Mouse (Mus musculus): ENCODE measurements around the gene Src.

The Src gene

GRCm38 (mm10) chr2:157417229-157417628, 1.0 kb upstream of the Src start:
- DNase-seq (ENCODE audit: low spot score) = no peak

- no peak for DNase-seq (ENCODE audit: low spot score)
Observed at GRCm38 (mm10) chr2:157418609-157419071, 396 bp downstream of the Src start.

GRCm38 (mm10) chr2:157419506-157419905, 1.3 kb downstream of the Src start:
- no peak for DNase-seq (ENCODE audit: low spot score)

DNA sequence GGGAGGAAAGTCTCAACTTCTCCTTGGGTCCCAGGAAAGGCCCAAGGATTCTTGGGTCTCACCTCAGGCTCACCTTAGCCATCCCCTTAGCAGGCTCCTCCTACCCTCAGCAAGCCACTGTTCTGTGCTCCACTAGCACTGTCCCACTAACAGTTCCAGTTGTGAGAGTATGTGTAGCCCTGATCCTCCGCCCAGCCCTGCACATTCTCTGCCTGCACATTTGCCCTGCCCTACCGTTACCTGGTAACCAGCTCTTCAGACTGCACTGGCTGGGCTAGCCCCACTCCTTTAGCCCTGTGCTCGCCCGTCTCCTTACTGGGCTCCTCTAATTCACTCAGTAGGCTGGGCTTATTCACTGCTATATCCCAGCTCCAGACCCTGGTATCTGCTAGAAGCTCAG, 2.2 kb downstream of the Src start:
- no peak for DNase-seq (ENCODE audit: low spot score)

DNA sequence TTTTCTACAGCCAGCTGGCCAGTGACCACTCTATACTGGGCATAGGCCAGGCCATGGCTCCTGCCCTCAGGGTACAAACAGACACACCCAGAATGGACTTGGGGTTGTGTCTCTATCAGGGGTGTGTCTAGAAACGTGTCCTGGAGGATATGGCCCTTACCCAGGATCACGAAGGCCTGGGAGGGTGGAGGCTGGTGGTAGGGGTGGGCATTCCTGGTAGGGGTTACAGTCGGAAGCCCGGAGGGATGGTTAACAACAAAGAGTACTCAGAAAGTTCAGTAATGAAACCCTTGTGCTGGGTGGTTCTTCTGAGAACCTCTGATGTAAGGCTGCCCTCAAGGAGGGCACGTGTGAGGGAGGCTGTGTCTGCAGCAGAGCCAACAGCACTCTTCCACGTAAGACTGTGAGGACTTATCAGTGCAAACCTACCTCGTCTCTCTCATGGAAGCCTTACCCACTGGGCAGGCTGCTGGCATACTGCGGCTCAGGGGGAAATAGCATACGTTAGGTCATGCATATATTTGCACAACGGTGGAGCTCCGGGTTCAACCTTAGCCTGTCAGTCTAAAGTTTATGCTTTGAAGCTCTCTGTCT, 3.9 kb downstream of the Src start:
- no peak for DNase-seq (ENCODE audit: low spot score)

DNA sequence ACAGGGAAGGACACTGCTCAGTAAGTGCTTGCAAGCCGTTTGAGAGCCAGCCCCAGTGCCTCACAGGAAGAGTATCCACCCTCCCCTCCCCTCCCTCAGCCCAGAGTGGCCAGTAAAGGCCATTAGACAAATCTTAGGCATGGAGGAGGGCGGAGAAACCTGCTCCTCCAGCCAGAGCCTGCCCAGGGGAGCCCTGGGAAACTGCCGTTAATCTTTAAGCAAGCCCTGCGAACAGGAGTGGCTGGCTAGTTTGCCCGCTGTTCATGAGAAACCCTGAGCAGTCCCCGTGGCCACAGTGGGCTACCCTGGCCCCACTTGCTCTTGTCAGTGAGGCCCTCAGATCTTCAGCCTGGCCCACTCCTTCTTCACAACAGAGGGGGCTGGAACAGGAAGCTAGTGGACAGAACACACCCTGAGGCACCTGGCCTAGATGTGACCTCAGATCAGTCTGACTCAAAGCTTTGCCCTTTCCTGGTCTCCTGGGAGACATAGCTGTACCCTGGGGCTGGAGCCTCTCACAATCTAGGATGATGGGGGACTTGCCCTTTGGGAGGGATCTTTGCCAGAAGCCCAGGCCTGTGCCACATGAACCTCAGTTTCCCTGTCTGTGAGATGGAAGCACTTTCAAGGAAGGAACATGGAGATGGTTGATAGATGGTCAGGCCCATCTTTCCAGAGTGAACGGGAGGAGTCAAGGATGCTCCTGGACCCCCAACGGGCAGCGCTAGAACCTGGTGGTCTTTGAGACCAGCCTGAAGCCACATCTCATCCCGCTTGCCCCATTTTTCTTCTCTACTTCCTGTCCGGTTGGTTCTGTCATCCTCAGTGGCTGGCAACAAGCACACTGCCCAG, 4.8 kb downstream of the Src start:
- no peak for DNase-seq (ENCODE audit: low spot score)

DNA sequence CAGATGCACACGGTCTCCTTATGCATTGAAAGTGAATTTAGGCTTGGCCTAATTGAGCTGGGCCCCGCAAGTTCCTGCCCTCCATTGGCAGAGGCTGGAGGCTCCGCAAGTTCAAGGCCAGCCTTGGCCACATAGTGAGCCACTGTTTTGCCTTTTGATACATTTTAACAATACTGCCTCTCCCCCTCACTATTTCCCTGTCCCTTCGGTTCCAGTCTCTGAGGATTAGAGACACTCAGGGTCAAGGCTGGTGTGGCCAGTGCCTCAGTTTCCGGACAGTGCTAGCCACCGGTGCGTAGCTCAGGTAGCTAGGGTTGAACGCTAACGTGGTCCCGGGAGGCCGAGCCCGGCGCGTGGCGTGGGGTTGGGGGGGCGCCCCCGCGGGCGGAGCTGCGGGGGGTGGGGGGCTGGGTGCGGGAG, 5.5 kb downstream of the Src start:
- DNase-seq (ENCODE audit: low spot score) = no peak

DNA sequence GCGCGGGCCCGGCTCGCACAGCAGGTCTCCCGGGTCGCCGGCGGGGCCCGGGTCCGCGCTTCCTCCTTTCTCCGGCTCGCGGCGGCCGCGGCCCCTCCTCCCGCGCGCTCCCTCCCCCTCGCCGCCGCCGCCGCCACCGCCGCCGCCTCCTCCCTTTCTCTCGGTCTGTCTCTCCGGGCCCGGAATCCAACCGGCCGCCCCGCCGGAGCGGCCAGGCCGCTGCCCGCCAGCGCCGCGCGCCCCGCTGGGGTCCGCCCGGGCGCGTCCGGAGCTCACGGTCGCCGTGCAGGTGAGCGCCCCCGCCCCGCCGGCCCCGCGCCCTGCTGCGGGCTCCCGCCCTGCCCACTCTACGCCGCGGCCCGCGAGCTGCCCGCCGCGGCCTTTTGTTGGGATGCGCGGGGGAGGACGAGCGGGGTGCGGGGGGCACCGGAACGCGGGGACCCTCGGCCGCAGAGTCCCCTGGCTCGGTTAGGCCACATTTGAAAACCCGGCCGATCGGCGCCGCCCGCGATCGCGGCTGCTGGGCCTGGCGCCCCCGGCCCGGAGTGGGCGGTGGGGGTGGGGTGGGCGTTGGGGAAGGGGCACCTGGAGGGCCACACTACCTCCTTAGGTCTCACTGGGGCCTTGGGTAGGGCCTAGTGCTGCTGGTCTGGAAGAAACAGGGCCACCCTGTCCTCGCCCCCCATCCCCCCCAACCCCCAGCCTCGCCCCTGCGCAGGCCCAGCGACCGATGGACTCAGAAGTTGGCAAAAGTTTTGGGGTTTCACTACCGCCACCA, 6.1 kb downstream of the Src start:
- no peak for DNase-seq (ENCODE audit: low spot score)

DNA sequence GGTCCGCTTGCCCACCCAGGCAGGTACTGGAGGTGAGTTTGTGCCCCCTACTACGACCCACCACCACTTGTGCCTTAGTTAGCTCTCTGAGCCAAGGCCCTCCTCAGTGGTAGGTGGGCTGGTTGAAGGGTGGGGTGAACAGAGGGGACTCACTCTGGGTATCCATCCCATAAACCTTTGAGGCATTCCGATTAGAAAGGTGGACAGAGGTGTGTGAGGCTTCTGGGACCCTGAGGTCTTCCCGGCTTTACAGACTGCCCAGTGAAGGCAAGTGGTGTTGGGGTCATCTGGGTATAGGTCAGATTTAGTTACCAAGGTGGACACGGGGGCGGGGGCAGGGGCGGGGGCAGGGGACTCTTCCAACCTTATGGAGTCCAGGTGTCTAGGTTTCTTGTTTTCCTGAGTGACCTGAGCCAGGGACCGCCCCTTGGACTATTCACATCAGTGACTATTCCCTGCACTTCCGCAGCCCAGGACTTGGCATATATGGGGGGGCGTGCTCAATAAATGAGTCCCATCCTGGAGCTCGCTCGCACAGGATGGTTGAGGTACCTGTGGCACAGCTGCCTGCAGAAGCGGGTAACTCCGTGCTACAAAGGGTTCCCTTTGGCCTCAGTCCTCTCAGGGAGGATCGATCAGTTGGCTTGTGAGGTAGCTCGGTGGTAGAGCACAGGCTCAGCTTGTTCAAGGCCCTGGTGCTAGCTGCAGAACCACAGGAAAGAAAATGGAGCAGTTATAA, 6.8 kb downstream of the Src start:
- no peak for DNase-seq (ENCODE audit: low spot score)

- no peak for DNase-seq (ENCODE audit: low spot score)
Observed at GRCm38 (mm10) chr2:157425643-157425988, 7.4 kb downstream of the Src start.

GRCm38 (mm10) chr2:157426171-157426570, 7.9 kb downstream of the Src start:
- DNase-seq (ENCODE audit: low spot score) = no peak

- DNase-seq (ENCODE audit: low spot score) = no peak
Observed at GRCm38 (mm10) chr2:157427164-157427563, 8.9 kb downstream of the Src start.

- no peak for DNase-seq (ENCODE audit: low spot score)
Observed at GRCm38 (mm10) chr2:157428351-157429139, 10.3 kb downstream of the Src start.

DNA sequence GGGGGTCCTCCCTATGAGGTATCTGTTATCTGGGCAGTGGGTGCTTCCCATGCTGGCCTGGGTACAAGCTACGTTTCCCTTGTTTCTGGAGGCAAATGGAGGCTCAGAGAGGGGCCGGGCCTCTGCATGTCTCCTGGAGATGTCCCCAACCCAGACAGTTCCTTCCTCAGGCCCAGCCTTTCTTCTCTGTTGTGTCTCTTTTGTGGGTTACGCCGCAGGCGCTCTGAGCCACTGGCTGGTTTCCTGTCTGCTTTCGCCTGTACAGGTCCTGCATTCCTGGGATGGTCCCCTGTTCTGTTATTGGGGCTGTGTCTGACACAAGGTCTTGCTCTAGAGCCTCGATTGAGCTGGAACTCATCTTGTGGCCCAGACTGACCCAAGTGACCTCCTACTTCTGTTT, 11.5 kb downstream of the Src start:
- DNase-seq (ENCODE audit: low spot score) = no peak

- no peak for DNase-seq (ENCODE audit: low spot score)
Observed at GRCm38 (mm10) chr2:157430667-157431429, 12.6 kb downstream of the Src start.

- DNase-seq (ENCODE audit: low spot score) = no peak
Observed at GRCm38 (mm10) chr2:157431912-157432311, 13.7 kb downstream of the Src start.

DNA sequence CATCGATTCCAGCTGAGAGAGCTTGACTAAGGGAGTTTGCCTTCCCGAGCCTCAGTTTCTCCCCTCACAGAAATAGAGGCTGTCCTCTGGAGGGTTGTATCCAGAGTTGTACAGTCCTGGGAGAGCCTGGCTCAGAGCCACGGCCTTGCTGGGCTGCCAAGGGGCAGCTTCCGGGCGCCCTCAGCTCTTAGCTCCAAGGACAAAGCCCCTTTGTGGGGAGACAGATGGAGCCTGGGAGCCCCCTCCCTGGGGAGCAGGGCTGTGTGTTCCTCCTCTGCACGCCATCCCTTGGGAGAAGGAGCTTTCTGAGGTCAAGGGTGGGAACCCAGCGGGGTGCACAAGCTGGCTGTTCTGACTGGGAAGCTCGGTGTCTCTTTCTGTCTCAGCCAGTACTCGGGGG, 14.2 kb downstream of the Src start:
- DNase-seq (ENCODE audit: low spot score) = no peak

DNA sequence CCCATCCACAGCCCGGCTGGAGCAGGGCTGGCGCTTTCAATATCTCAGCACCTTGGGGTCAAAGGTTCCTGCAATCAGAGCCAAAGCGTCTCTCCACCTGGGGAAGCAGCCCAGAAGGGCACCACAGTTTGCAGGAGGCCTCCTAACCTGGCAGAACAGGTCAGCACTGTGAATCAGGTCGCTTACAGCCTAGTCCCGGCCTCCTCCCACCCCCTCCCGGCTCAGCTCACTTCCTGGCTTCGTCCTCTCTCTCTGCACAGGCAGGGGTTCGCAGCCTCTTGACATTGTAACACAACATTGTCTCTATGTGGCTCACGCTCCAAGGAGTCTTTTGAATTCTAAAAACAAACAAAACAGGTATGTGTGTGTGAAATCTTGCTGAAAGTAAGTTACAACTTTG, 15.8 kb downstream of the Src start:
- DNase-seq (ENCODE audit: low spot score) = no peak

DNA sequence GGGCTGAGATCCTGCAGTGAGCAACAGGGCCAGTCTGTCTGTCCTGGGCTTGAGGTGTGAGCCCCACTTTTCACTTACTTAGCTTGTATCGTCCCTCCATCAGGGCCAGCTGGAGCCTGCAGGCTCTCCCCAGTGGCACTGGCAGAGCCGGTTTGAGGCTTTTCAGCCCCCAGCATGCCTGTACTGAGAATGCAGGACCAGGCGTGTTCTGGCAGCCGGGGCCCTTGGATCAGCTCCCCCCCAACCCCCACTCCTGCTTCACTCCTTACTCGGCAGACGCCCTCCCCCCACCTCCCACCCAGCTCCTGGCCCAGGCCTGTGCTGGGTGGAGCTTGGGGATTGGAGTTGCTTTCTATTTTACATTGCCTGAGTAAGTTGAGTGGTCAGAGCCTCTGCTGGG, 16.3 kb downstream of the Src start:
- DNase-seq (ENCODE audit: low spot score) = no peak

DNA sequence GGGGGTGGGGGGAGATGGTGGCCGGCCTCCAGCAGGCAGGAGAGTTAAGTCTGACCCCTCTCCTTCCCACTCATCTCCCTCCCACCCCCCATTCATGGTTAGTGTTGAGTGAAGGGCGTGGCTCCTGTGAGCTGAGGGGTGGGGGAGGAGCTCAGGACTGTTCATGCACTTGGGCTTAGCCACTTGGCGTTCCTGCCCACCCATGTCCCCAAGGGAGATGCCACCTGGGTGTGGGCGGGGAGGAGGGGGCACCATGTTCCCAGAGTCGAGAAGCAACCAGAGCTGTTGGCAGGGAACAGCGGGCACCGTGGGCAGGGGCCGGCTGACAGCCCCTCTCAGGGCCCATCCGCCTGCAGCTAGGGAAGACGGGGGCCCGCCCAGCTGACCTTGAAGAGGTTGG, 18.3 kb downstream of the Src start:
- DNase-seq (ENCODE audit: low spot score) = no peak

- no peak for DNase-seq (ENCODE audit: low spot score)
Observed at GRCm38 (mm10) chr2:157437123-157437522, 18.9 kb downstream of the Src start.

Data from left cerebral cortex, adult 11 months (tissue).